In genomic region chr14:32439316-32439715, GRCm38 (mm10) we compare ENCODE assay signal across 30 mouse cellular contexts. TPM values are rescaled to one million over a fixed set of nuclear protein-coding genes. Genes with fewer than 3 reads are reported as not detected.
DNase-seq lines count a peak whose midpoint lies in the region; ATAC-seq and TF ChIP-seq lines count a peak whose summit lies in the region.
"Had no signal": no experiment of that assay in that cellular context is flagged by ENCODE, and none has a peak within 500 bp of the region (broad histone marks: within the 10 kb centered on the region; RNA-seq: fewer than 3 reads in every experiment).

No protein-coding gene starts in this region.

- no peak overlapping the region for H3K27ac ChIP-seq in forebrain, embryonic 15.5 days (replicated peaks)
- no peak overlapping the region; the same call in 1 of the 2 replicates for H3K27ac ChIP-seq in forebrain, embryonic 13.5 days
- peak overlapping the region; percentile 87 for H3K27ac ChIP-seq in intestine, embryonic 14.5 days (ENCODE audit: low read depth)
- no peak overlapping the region for H3K27ac ChIP-seq in intestine, postnatal 0 days (ENCODE audit: low read depth, low read length)
- H3K27ac ChIP-seq: hindbrain, postnatal 0 days; layer of hippocampus, adult 2 months had no signal

- no peak overlapping the region for H3K4me2 ChIP-seq in forebrain, embryonic 15.5 days (replicated peaks)
- H3K4me2 ChIP-seq in forebrain, embryonic 13.5 days = no peak overlapping the region
- no peak overlapping the region for H3K4me2 ChIP-seq in intestine, embryonic 14.5 days (ENCODE audit: low read length)
- no peak overlapping the region for H3K4me2 ChIP-seq in intestine, postnatal 0 days (replicated peaks; ENCODE audit: low read depth)

- DNase-seq in intestine, embryonic 14.5 days (ENCODE audit: low spot score) = peak; percentile 54
- peak; percentile 9 for DNase-seq in urinary bladder, adult 2 months (ENCODE audit: low spot score)
- no peak for DNase-seq in urinary bladder, postnatal 10 days (ENCODE audit: low spot score)
- no peak for DNase-seq in right cerebral cortex, postnatal 4 days
- DNase-seq in gastrocnemius, postnatal 10 days = no peak
- DNase-seq: adrenal gland, postnatal 10 days; cerebellum, adult 9-10 months; gastrocnemius, postnatal 25 days; heart, postnatal 10 days; kidney, adult 8-10 months; kidney, postnatal 14 days; layer of hippocampus, postnatal 36 days; liver, postnatal 0 days; lung, postnatal 14 days; spleen, adult 18-20 months; thymus, postnatal 14 days had no signal

- no peak for TF ChIP-seq CTCF in intestine, postnatal 0 days (IDR thresholded peaks at IDR 0.05; ENCODE audit: low read depth)

- H3K27me3 ChIP-seq in forebrain, embryonic 15.5 days = no peaks in the 10 kb centered on the region
- H3K27me3 ChIP-seq in forebrain, embryonic 13.5 days = peaks cover 16% of the 10 kb centered on the region; the same call in 1 of the 2 replicates
- no peaks in the 10 kb centered on the region for H3K27me3 ChIP-seq in intestine, embryonic 14.5 days (replicated peaks; ENCODE audit: control insufficient read depth, insufficient read depth, low read length)
- no peaks in the 10 kb centered on the region for H3K27me3 ChIP-seq in intestine, postnatal 0 days (replicated peaks; ENCODE audit: control insufficient read depth, insufficient read depth, low read length)

- no peaks in the 10 kb centered on the region for H3K36me3 ChIP-seq in forebrain, embryonic 15.5 days
- H3K36me3 ChIP-seq in forebrain, embryonic 13.5 days (ENCODE audit: poor library complexity, severe bottlenecking) = no peaks in the 10 kb centered on the region
- H3K36me3 ChIP-seq in intestine, embryonic 14.5 days (ENCODE audit: control insufficient read depth, insufficient read depth, low read length) = no peaks in the 10 kb centered on the region
- H3K36me3 ChIP-seq in intestine, postnatal 0 days (ENCODE audit: control insufficient read depth, insufficient read depth) = no peaks in the 10 kb centered on the region
- H3K36me3 ChIP-seq: G1E had no signal

- 57% methylated on average over 5 of the region's 5 CpGs for WGBS in forebrain, embryonic 15.5 days
- 66% methylated on average over 5 of the region's 5 CpGs for WGBS in forebrain, embryonic 13.5 days
- WGBS in intestine, embryonic 14.5 days = 32% methylated on average over 5 of the region's 5 CpGs
- 57% methylated on average over 5 of the region's 5 CpGs for WGBS in intestine, postnatal 0 days

- H3K4me3 ChIP-seq in forebrain, embryonic 15.5 days = no peak overlapping the region
- no peak overlapping the region for H3K4me3 ChIP-seq in forebrain, embryonic 13.5 days
- H3K4me3 ChIP-seq in intestine, embryonic 14.5 days (ENCODE audit: low read depth, low read length) = no peak overlapping the region
- no peak overlapping the region for H3K4me3 ChIP-seq in intestine, postnatal 0 days (ENCODE audit: low read depth, low read length)
- H3K4me3 ChIP-seq: layer of hippocampus, adult 2 months had no signal

- no peak overlapping the region for H3K9ac ChIP-seq in forebrain, embryonic 15.5 days (replicated peaks)
- no peak overlapping the region for H3K9ac ChIP-seq in forebrain, embryonic 13.5 days
- no peak overlapping the region for H3K9ac ChIP-seq in intestine, embryonic 14.5 days (ENCODE audit: low read length)
- no peak overlapping the region for H3K9ac ChIP-seq in intestine, postnatal 0 days (ENCODE audit: low read depth, low read length)
- H3K9ac ChIP-seq: liver, postnatal 0 days had no signal

- ATAC-seq in forebrain, embryonic 15.5 days (replicated peaks) = peak; percentile 41; the same call in 1 of the 2 replicates
- ATAC-seq in forebrain, embryonic 13.5 days = no peak
- ATAC-seq in intestine, embryonic 14.5 days (replicated peaks; ENCODE audit: low FRiP score, low TSS enrichment, low read depth) = peak; percentile 27; the same call in 1 of the 2 replicates
- ATAC-seq in intestine, postnatal 0 days = no peak
- ATAC-seq: activated CD4-positive, CD25-positive, alpha-beta regulatory T cell, adult 4 months; liver, postnatal 0 days had no signal

- H3K9me3 ChIP-seq in forebrain, embryonic 15.5 days = no peaks in the 10 kb centered on the region
- no peaks in the 10 kb centered on the region for H3K9me3 ChIP-seq in forebrain, embryonic 13.5 days (replicated peaks)
- no peaks in the 10 kb centered on the region for H3K9me3 ChIP-seq in intestine, embryonic 14.5 days (ENCODE audit: control insufficient read depth, low read length)
- no peaks in the 10 kb centered on the region for H3K9me3 ChIP-seq in intestine, postnatal 0 days (ENCODE audit: control insufficient read depth)
- H3K9me3 ChIP-seq: G1E had no signal

- peaks cover 11% of the 10 kb centered on the region; the same call in 1 of the 2 replicates for H3K4me1 ChIP-seq in forebrain, embryonic 15.5 days
- peaks cover 24% of the 10 kb centered on the region for H3K4me1 ChIP-seq in forebrain, embryonic 13.5 days
- 0 out of 2 replicates have a peak, but pooled peaks cover 6% of the 10 kb centered on the region for H3K4me1 ChIP-seq in intestine, embryonic 14.5 days (replicated peaks; ENCODE audit: control insufficient read depth, insufficient read depth, low read length)
- H3K4me1 ChIP-seq in intestine, postnatal 0 days (replicated peaks; ENCODE audit: control insufficient read depth, insufficient read depth, low read length) = no peaks in the 10 kb centered on the region

RNA-seq across cellular contexts. Expression of gene Slc18a3, which starts 25.3 kb away (rescaled TPM):
- polyA plus RNA-seq in forebrain, embryonic 15.5 days (2015; fragmentation: Nextera tagmentation; extraction: Ambion mirVana) = 1.3 and 1.6 TPM in 2 replicates
- polyA plus RNA-seq in forebrain, embryonic 13.5 days (2015; fragmentation: Nextera tagmentation; extraction: Ambion mirVana) = 0.33 and 0.35 TPM in 2 replicates
- 11.3 TPM in 2 replicates for polyA plus RNA-seq in intestine, embryonic 14.5 days (2014; fragmentation: Nextera tagmentation; extraction: Ambion mirVana)
- 5.5 and 5.8 TPM in 2 replicates for polyA plus RNA-seq in intestine, postnatal 0 days (2015; fragmentation: Nextera tagmentation; extraction: Ambion mirVana)
- polyA plus RNA-seq in urinary bladder, adult 2 months (2012; rRNA removed) = 0.14 and 0.29 TPM in 2 replicates
- not detected for total RNA-seq in gastrocnemius, postnatal 10 days (2021)
- total RNA-seq: G1E; gastrocnemius, postnatal 25 days; heart, postnatal 10 days; layer of hippocampus, adult 2 months; layer of hippocampus, postnatal 36 days; liver, adult 2 months; megakaryocyte, adult 5-6 weeks; monocyte, adult 5-6 weeks had no signal
- polyA plus RNA-seq: activated CD4-positive, CD25-positive, alpha-beta regulatory T cell, adult 4 months; G1E; liver, adult 2 months; liver, postnatal 0 days had no signal

RNA-seq across cellular contexts. Expression of gene Chat, which starts 26.5 kb away (rescaled TPM):
- polyA plus RNA-seq in forebrain, embryonic 15.5 days (2015; fragmentation: Nextera tagmentation; extraction: Ambion mirVana) = 0.15 and 0.34 TPM in 2 replicates
- polyA plus RNA-seq in forebrain, embryonic 13.5 days (2015; fragmentation: Nextera tagmentation; extraction: Ambion mirVana) = 0.15 TPM in 1 of 2 replicates, not detected in the other
- polyA plus RNA-seq in intestine, embryonic 14.5 days (2014; fragmentation: Nextera tagmentation; extraction: Ambion mirVana) = 1.3 and 1.4 TPM in 2 replicates
- 0.52 and 0.64 TPM in 2 replicates for polyA plus RNA-seq in intestine, postnatal 0 days (2015; fragmentation: Nextera tagmentation; extraction: Ambion mirVana)
- 0.07 and 0.08 TPM in 2 replicates for polyA plus RNA-seq in urinary bladder, adult 2 months (2012; rRNA removed)
- not detected for total RNA-seq in gastrocnemius, postnatal 10 days (2021)
- total RNA-seq: adrenal gland, postnatal 10 days; gastrocnemius, postnatal 25 days; heart, adult 8-10 months; heart, postnatal 10 days; layer of hippocampus, adult 2 months; layer of hippocampus, postnatal 36 days; liver, adult 2 months; megakaryocyte, adult 5-6 weeks; monocyte, adult 5-6 weeks had no signal
- polyA plus RNA-seq: activated CD4-positive, CD25-positive, alpha-beta regulatory T cell, adult 4 months; embryonic facial prominence, embryonic 14.5 days; G1E; liver, adult 2 months; liver, postnatal 0 days had no signal

RNA-seq across cellular contexts. Expression of gene 1700024G13Rik, which starts 51.1 kb away (rescaled TPM):
- polyA plus RNA-seq in forebrain, embryonic 15.5 days (2015; fragmentation: Nextera tagmentation; extraction: Ambion mirVana) = 0.45 and 0.89 TPM in 2 replicates
- polyA plus RNA-seq in forebrain, embryonic 13.5 days (2015; fragmentation: Nextera tagmentation; extraction: Ambion mirVana) = 0.50 and 0.74 TPM in 2 replicates
- not detected in 2 replicates for polyA plus RNA-seq in intestine, embryonic 14.5 days (2014; fragmentation: Nextera tagmentation; extraction: Ambion mirVana)
- polyA plus RNA-seq in intestine, postnatal 0 days (2015; fragmentation: Nextera tagmentation; extraction: Ambion mirVana) = 0.14 TPM in 1 of 2 replicates, not detected in the other
- not detected in 2 replicates for polyA plus RNA-seq in urinary bladder, adult 2 months (2012; rRNA removed)
- not detected for total RNA-seq in gastrocnemius, postnatal 10 days (2021)
- total RNA-seq: adrenal gland, postnatal 10 days; G1E; gastrocnemius, postnatal 25 days; heart, adult 8-10 months; heart, postnatal 10 days; hindbrain, postnatal 0 days; layer of hippocampus, postnatal 36 days; left cerebral cortex, postnatal 14 days; liver, adult 2 months; megakaryocyte, adult 5-6 weeks; monocyte, adult 5-6 weeks had no signal
- polyA plus RNA-seq: activated CD4-positive, CD25-positive, alpha-beta regulatory T cell, adult 4 months; G1E; liver, adult 2 months; liver, postnatal 0 days; neural tube, embryonic 14.5 days had no signal

Comparison
In these comparisons a context has a peak if more than half of its experiments do, and no peak if none do; other contexts are left out.
1. ATAC-seq: peak in forebrain, embryonic 15.5 days (single experiment) and intestine, embryonic 14.5 days (single experiment); none in forebrain, embryonic 13.5 days (single experiment) and intestine, postnatal 0 days (single experiment).
2. DNase-seq: peak in intestine, embryonic 14.5 days (single experiment) and urinary bladder, adult 2 months (single experiment); none in urinary bladder, postnatal 10 days (single experiment), right cerebral cortex, postnatal 4 days (single experiment) and gastrocnemius, postnatal 10 days (single experiment).